Mouse (Mus musculus): ENCODE data around the gene Fgfr2. TPM values are rescaled to one million over a fixed set of nuclear protein-coding genes. Genes with fewer than 3 reads are reported as not detected.
A peak's percentile ranks its signal among the peaks of the same experiment; 100 is the strongest.

The Fgfr2 gene
- polyA plus RNA-seq, 1 experiment = 52.3 TPM

DNA sequence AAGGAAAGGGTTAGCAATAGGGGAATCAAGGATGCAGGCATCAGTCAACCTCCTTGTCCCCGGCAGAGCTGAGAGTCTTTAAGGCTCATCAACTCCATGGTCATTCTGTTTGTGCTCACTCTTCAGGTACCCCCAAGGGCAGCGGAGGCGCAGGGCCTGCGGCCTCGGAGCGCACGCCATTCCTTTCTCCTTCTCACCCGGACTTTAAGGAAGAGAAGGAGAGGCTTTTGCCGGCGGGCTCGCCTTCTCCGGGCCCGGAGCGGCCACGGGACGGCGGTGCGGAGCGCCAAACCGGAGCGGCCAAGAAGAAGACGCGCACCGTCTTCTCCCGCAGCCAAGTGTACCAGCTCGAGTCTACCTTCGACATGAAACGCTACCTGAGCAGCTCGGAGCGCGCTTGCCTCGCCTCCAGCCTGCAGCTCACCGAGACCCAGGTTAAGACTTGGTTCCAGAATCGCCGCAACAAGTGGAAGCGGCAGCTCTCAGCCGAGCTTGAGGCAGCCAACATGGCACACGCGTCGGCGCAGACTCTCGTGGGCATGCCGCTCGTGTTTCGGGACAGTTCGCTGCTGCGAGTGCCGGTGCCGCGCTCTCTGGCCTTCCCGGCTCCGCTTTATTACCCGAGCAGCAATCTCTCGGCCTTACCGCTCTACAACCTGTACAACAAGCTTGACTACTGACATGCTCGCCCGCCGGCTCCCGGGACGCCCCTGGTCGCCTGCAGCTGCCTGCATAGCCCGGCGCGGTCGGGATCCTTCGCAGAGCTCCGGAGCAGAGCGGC, 1567.7 kb downstream of the Fgfr2 start:
- peak; percentile 58 for DNase-seq (ENCODE audit: low read depth)
- no peak for TF ChIP-seq CTCF (IDR thresholded peaks at IDR 0.05; ENCODE audit: borderline replicate concordance, extremely low read depth, insufficient read depth, insufficient read length)
- TF ChIP-seq POLR2A (IDR thresholded peaks at IDR 0.05; ENCODE audit: borderline replicate concordance, extremely low read depth, insufficient read depth, insufficient read length, poor library complexity, severe bottlenecking) = no peak

DNA sequence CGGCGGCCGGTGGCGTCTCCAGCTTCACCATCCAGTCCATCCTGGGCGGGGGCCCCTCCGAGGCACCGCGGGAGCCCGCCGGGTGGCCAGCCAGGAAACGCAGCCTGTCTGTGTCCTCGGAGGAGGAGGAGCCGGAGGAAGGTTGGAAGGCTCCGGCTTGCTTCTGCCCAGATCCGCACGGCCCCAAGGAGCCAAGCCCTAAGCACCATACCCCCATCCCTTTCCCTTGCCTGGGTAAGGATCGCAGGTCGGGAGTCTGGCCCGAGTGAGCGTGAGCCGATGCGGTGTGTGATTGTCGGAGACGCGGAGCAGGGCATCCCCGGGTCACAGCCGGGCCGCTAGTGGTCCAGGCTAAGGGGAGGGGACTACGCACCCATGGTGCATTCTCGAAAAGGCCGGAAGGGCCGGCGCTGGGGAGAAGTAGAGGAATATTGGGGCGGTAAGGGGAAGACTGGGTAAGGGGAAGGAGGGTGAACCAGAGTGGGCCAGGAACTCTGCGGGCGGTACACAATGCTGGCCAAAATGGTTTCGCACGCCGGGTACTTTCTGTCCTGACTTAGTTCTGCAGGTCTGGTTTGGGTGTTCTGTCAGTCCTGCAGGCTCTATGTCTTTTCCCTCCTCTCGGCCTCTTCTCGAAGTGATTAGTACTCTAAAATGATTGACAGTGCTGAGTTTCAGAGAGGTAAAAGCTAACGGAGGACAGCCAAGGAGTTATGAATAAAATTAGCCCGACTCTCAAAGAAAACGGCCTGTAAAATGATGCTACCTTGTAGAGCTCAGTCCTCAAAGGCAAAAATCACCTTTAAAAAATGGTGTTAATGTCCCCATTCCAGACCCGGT, 1568.6 kb downstream of the Fgfr2 start:
- TF ChIP-seq POLR2A (IDR thresholded peaks at IDR 0.05; ENCODE audit: borderline replicate concordance, extremely low read depth, insufficient read depth, insufficient read length, poor library complexity, severe bottlenecking) (no peak), CTCF (IDR thresholded peaks at IDR 0.05; ENCODE audit: borderline replicate concordance, extremely low read depth, insufficient read depth, insufficient read length) (no peak)
- peak; percentile 14 for DNase-seq (ENCODE audit: low read depth)

DNA sequence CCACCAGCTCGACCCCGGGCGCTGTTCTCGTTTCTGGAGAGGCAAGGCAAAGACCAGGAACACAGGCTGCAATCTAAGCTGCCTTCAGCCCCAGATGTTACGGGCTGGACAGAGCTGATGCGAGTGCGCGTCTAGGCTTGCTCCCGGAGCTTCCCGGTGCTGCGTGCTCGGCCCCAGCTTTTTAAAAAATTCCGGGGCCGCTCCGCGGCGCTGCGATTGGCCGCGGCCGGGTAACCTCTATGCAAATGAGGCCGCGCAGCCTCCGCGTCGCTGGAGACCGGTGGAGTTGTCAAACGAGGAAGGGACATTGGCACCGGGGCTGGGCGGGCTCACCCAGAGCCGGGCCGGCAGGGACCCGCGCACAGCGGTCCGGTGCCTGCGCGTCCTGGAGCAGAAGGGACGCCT, 1569.4 kb downstream of the Fgfr2 start:
- DNase-seq (ENCODE audit: low read depth) = peak; percentile 42
- TF ChIP-seq POLR2A (IDR thresholded peaks at IDR 0.05; ENCODE audit: borderline replicate concordance, extremely low read depth, insufficient read depth, insufficient read length, poor library complexity, severe bottlenecking) = no peak
- no peak for TF ChIP-seq CTCF (IDR thresholded peaks at IDR 0.05; ENCODE audit: borderline replicate concordance, extremely low read depth, insufficient read depth, insufficient read length)

GRCm38 (mm10) chr7:131552781-131553180, 1570.4 kb downstream of the Fgfr2 start:
- DNase-seq (ENCODE audit: low read depth) = peak; percentile 18
- TF ChIP-seq CTCF (IDR thresholded peaks at IDR 0.05; ENCODE audit: borderline replicate concordance, extremely low read depth, insufficient read depth, insufficient read length) (no peak), POLR2A (IDR thresholded peaks at IDR 0.05; ENCODE audit: borderline replicate concordance, extremely low read depth, insufficient read depth, insufficient read length, poor library complexity, severe bottlenecking) (no peak)

GRCm38 (mm10) chr7:131551931-131552741, 1571.0 kb downstream of the Fgfr2 start:
- DNase-seq (ENCODE audit: low read depth) = no peak
- TF ChIP-seq CTCF (IDR thresholded peaks at IDR 0.05; ENCODE audit: borderline replicate concordance, extremely low read depth, insufficient read depth, insufficient read length) = no peak
- no peak for TF ChIP-seq POLR2A (IDR thresholded peaks at IDR 0.05; ENCODE audit: borderline replicate concordance, extremely low read depth, insufficient read depth, insufficient read length, poor library complexity, severe bottlenecking)

DNA sequence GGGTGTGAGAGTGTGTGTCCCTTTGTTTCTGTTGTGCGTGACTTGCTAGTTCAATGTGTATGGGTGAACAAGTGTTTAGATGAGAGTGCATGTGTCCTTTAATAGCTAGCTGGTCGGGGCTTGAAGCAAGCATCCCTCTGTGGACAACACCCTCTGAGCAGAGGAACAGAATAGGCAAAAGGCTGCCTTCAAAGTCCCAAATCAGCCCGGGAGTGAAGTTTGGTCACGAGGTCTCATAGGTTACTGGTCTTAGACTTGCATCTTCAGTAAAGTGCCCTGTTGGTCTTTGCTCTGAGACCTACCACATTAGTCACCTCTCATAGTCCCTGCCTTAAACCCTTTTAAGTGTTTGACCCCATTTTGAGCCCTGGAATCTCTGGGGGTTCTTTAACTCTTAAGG, 1571.7 kb downstream of the Fgfr2 start:
- no peak for TF ChIP-seq POLR2A (IDR thresholded peaks at IDR 0.05; ENCODE audit: borderline replicate concordance, extremely low read depth, insufficient read depth, insufficient read length, poor library complexity, severe bottlenecking)
- no peak for TF ChIP-seq CTCF (IDR thresholded peaks at IDR 0.05; ENCODE audit: borderline replicate concordance, extremely low read depth, insufficient read depth, insufficient read length)
- DNase-seq (ENCODE audit: low read depth) = no peak

- no peak for TF ChIP-seq POLR2A (IDR thresholded peaks at IDR 0.05; ENCODE audit: borderline replicate concordance, extremely low read depth, insufficient read depth, insufficient read length, poor library complexity, severe bottlenecking)
- TF ChIP-seq CTCF (IDR thresholded peaks at IDR 0.05; ENCODE audit: borderline replicate concordance, extremely low read depth, insufficient read depth, insufficient read length) = no peak
- no peak for DNase-seq (ENCODE audit: low read depth)
Measured at GRCm38 (mm10) chr7:131548473-131548872, 1574.7 kb downstream of the Fgfr2 start, which contains the start of gene Hmx2. Gene Hmx2 (plus strand): TSS chr7:131548773.

GRCm38 (mm10) chr7:131547481-131547880, 1575.7 kb downstream of the Fgfr2 start:
- DNase-seq (ENCODE audit: low read depth) = no peak
- TF ChIP-seq POLR2A (IDR thresholded peaks at IDR 0.05; ENCODE audit: borderline replicate concordance, extremely low read depth, insufficient read depth, insufficient read length, poor library complexity, severe bottlenecking) (no peak), CTCF (IDR thresholded peaks at IDR 0.05; ENCODE audit: borderline replicate concordance, extremely low read depth, insufficient read depth, insufficient read length) (no peak)

DNA sequence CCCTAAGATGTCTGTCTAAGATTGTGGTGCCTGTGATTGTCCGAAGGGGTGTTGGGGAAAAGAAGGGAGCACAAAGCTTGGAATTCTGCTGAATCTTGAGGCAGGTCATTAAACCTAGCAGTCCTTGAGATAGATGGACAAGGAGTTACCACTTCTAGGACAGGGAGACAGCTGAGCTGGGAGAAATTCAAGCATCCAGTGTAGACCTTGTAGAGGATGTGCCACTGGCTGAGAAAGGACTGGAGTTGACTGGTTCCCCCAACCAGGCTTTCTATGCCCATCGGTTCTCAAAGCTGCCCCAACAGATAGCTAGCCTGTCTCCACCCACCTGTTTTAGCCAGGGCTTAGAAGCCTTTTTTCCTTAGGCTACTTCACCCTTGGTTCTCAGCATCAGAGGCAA, 1576.7 kb downstream of the Fgfr2 start:
- TF ChIP-seq CTCF (IDR thresholded peaks at IDR 0.05; ENCODE audit: borderline replicate concordance, extremely low read depth, insufficient read depth, insufficient read length) = no peak
- TF ChIP-seq POLR2A (IDR thresholded peaks at IDR 0.05; ENCODE audit: borderline replicate concordance, extremely low read depth, insufficient read depth, insufficient read length, poor library complexity, severe bottlenecking) = no peak
- no peak for DNase-seq (ENCODE audit: low read depth)

- no peak for TF ChIP-seq CTCF (IDR thresholded peaks at IDR 0.05; ENCODE audit: borderline replicate concordance, extremely low read depth, insufficient read depth, insufficient read length)
- no peak for TF ChIP-seq POLR2A (IDR thresholded peaks at IDR 0.05; ENCODE audit: borderline replicate concordance, extremely low read depth, insufficient read depth, insufficient read length, poor library complexity, severe bottlenecking)
- DNase-seq (ENCODE audit: low read depth) = no peak
Measured at GRCm38 (mm10) chr7:131545701-131546385, 1577.3 kb downstream of the Fgfr2 start.

Measured in brain, embryonic 14.5 days (tissue).